9 mouse cellular contexts compared by ENCODE assay signal in the genomic region with DNA sequence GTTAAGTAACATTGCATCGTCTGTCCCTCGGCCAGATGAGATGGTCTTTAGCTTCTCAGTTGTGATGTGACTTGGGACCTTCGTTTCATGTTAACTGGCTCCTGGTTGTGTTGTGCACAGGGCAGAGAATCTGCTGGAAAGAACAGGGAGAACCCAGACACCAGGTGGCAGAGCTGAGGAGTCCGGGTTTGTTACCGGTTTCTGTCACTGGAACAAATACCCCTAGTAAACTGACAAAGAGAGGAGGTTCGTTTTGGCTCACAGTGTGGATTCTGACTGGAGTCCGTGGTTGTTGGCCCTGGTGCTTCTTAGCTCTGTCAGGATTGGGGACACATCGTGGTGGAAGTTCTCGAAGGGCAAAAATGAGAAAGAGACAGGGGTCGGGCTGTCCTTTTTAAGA. TPM values are rescaled to one million over a fixed set of nuclear protein-coding genes. Genes with fewer than 3 reads are reported as not detected.
DNase-seq lines count a peak whose midpoint lies in the region; ATAC-seq and TF ChIP-seq lines count a peak whose summit lies in the region.
"Had no signal": no experiment of that assay in that cellular context is flagged by ENCODE, and none has a peak within 500 bp of the region (broad histone marks: within the 10 kb centered on the region; RNA-seq: fewer than 3 reads in every experiment).

No protein-coding gene starts in this region.

- no peaks in the 10 kb centered on the region for H3K36me3 ChIP-seq in liver, postnatal 0 days (replicated peaks; ENCODE audit: insufficient read depth, low read length)
- no peaks in the 10 kb centered on the region for H3K36me3 ChIP-seq in liver, embryonic 12.5 days
- H3K36me3 ChIP-seq in kidney, embryonic 14.5 days (ENCODE audit: control insufficient read depth, insufficient read depth, low read length), result no peaks in the 10 kb centered on the region
- no peaks in the 10 kb centered on the region for H3K36me3 ChIP-seq in hindbrain, embryonic 14.5 days (replicated peaks; ENCODE audit: control insufficient read depth, insufficient read depth)

- H3K27ac ChIP-seq in liver, postnatal 0 days (ENCODE audit: low read depth), result peak overlapping the region; percentile 30; the same call in 1 of the 2 replicates
- H3K27ac ChIP-seq in liver, embryonic 12.5 days, result no peak overlapping the region
- no peak overlapping the region for H3K27ac ChIP-seq in kidney, embryonic 14.5 days (ENCODE audit: low read depth, low read length)
- no peak overlapping the region for H3K27ac ChIP-seq in hindbrain, embryonic 14.5 days

- DNase-seq in adrenal gland, adult 2 months, result peak; percentile 63
- DNase-seq in adrenal gland, adult 18-20 months (ENCODE audit: low spot score in 2 of 2), result no peak
- no peak for DNase-seq in liver, postnatal 0 days
- DNase-seq in right cerebral cortex, postnatal 14 days, result peak; percentile 47
- no peak for DNase-seq in ovary, adult 18-20 months (ENCODE audit: low spot score)
- DNase-seq in hindbrain, embryonic 14.5 days (ENCODE audit: low spot score), result no peak

- peak; percentile 39 for TF ChIP-seq CTCF in liver, postnatal 0 days (IDR thresholded peaks at IDR 0.05; ENCODE audit: low read depth)

- no peak overlapping the region for H3K4me3 ChIP-seq in liver, postnatal 0 days (ENCODE audit: low read depth, low read length)
- H3K4me3 ChIP-seq in liver, embryonic 12.5 days, result no peak overlapping the region
- H3K4me3 ChIP-seq in kidney, embryonic 14.5 days (ENCODE audit: low read length), result peak overlapping the region; percentile 6; the same call in 1 of the 2 replicates
- H3K4me3 ChIP-seq in hindbrain, embryonic 14.5 days (replicated peaks; ENCODE audit: low read length), result no peak overlapping the region

- TF ChIP-seq EP300 in liver, postnatal 0 days (IDR thresholded peaks at IDR 0.05; ENCODE audit: low read depth), result no peak

- ATAC-seq in liver, postnatal 0 days, result no peak
- ATAC-seq in liver, embryonic 12.5 days, result no peak
- ATAC-seq in kidney, embryonic 14.5 days (ENCODE audit: low FRiP score, low TSS enrichment), result no peak
- ATAC-seq in hindbrain, embryonic 14.5 days (ENCODE audit: low FRiP score), result no peak

- 42% methylated on average over 10 of the region's 10 CpGs for WGBS in liver, postnatal 0 days (ENCODE audit: insufficient replicate concordance)
- 49% methylated on average over 10 of the region's 10 CpGs for WGBS in liver, embryonic 12.5 days (ENCODE audit: insufficient replicate concordance)
- WGBS in kidney, embryonic 14.5 days, result 46% methylated on average over 10 of the region's 10 CpGs
- WGBS in hindbrain, embryonic 14.5 days, result 65% methylated on average over 10 of the region's 10 CpGs

- H3K4me1 ChIP-seq in liver, postnatal 0 days (ENCODE audit: insufficient read depth), result peaks cover 9% of the 10 kb centered on the region
- peaks cover 26% of the 10 kb centered on the region for H3K4me1 ChIP-seq in liver, embryonic 12.5 days
- H3K4me1 ChIP-seq in kidney, embryonic 14.5 days (ENCODE audit: control insufficient read depth, insufficient read depth, low read length), result peaks cover 46% of the 10 kb centered on the region
- peaks cover 16% of the 10 kb centered on the region; the same call in 1 of the 2 replicates for H3K4me1 ChIP-seq in hindbrain, embryonic 14.5 days (replicated peaks; ENCODE audit: control insufficient read depth, insufficient read depth, low read length)

- 0 out of 2 replicates have a peak overlapping the region, but pooled peaks have one; percentile 29 for H3K4me2 ChIP-seq in liver, postnatal 0 days (ENCODE audit: low read depth, low read length)
- no peak overlapping the region for H3K4me2 ChIP-seq in liver, embryonic 12.5 days
- H3K4me2 ChIP-seq in kidney, embryonic 14.5 days (replicated peaks; ENCODE audit: low read depth, low read length), result peak overlapping the region; percentile 33
- no peak overlapping the region for H3K4me2 ChIP-seq in hindbrain, embryonic 14.5 days (replicated peaks)

- H3K9ac ChIP-seq in liver, postnatal 0 days (replicated peaks), result no peak overlapping the region
- no peak overlapping the region for H3K9ac ChIP-seq in liver, embryonic 12.5 days
- 0 out of 2 replicates have a peak overlapping the region, but pooled peaks have one; percentile 34 for H3K9ac ChIP-seq in kidney, embryonic 14.5 days (ENCODE audit: low read depth, low read length)
- H3K9ac ChIP-seq in hindbrain, embryonic 14.5 days, result no peak overlapping the region

- peaks cover 19% of the 10 kb centered on the region for H3K27me3 ChIP-seq in liver, postnatal 0 days (ENCODE audit: insufficient read depth, low read length)
- peaks cover 68% of the 10 kb centered on the region for H3K27me3 ChIP-seq in liver, embryonic 12.5 days (replicated peaks)
- no peaks in the 10 kb centered on the region for H3K27me3 ChIP-seq in kidney, embryonic 14.5 days (ENCODE audit: control insufficient read depth, insufficient read depth, low read length)
- peaks cover 22% of the 10 kb centered on the region for H3K27me3 ChIP-seq in hindbrain, embryonic 14.5 days (ENCODE audit: control insufficient read depth, insufficient read depth, low read length)

- no peaks in the 10 kb centered on the region for H3K9me3 ChIP-seq in liver, postnatal 0 days (ENCODE audit: low read length)
- H3K9me3 ChIP-seq in liver, embryonic 12.5 days (replicated peaks), result no peaks in the 10 kb centered on the region
- H3K9me3 ChIP-seq in kidney, embryonic 14.5 days (ENCODE audit: control insufficient read depth, low read length), result no peaks in the 10 kb centered on the region
- H3K9me3 ChIP-seq in hindbrain, embryonic 14.5 days (ENCODE audit: control insufficient read depth, low read length), result no peaks in the 10 kb centered on the region

RNA-seq across cellular contexts. Expression of a gene that starts 3.6 kb away (rescaled TPM):
- total RNA-seq in adrenal gland, adult 2 months (2021), result 10 to 100 TPM; 43.4 to 58.9 TPM
- polyA plus RNA-seq in adrenal gland, adult 2 months (2012; rRNA removed), result 67.2 and 95.2 TPM in 2 replicates
- 10 to 100 TPM; 24.9 to 57.9 TPM for total RNA-seq in adrenal gland, adult 18-20 months (2021)
- polyA plus RNA-seq in liver, postnatal 0 days (2015; fragmentation: Nextera tagmentation; extraction: Ambion mirVana), result 3.8 and 4.8 TPM in 2 replicates
- polyA plus RNA-seq in liver, embryonic 12.5 days (2016; fragmentation: Nextera tagmentation; extraction: Ambion mirVana), result 6.6 and 7.4 TPM in 2 replicates
- polyA plus RNA-seq in kidney, embryonic 14.5 days (2014; fragmentation: Nextera tagmentation; extraction: Ambion mirVana), result 16.6 and 31.9 TPM in 2 replicates
- 2.7 and 4.4 TPM in 2 replicates for polyA plus RNA-seq in hindbrain, embryonic 14.5 days (2014; fragmentation: Nextera tagmentation; extraction: Ambion mirVana)
- polyA plus RNA-seq: C2C12 had no signal

Comparison
In these comparisons a context has a peak if more than half of its experiments do, and no peak if none do; other contexts are left out.
1. DNase-seq: peak in adrenal gland, adult 2 months (single experiment) and right cerebral cortex, postnatal 14 days (single experiment); none in adrenal gland, adult 18-20 months (0 of 2), liver, postnatal 0 days (single experiment), ovary, adult 18-20 months (single experiment) and hindbrain, embryonic 14.5 days (single experiment).
2. H3K4me2 ChIP-seq: peak in liver, postnatal 0 days (single experiment) and kidney, embryonic 14.5 days (single experiment); none in liver, embryonic 12.5 days (single experiment) and hindbrain, embryonic 14.5 days (single experiment).